Mouse (Mus musculus): ENCODE results near the gene Abat.

- TF ChIP-seq CTCF (IDR thresholded peaks at IDR 0.05; ENCODE audit: low read depth, low read length) (no peak), POLR2A (IDR thresholded peaks at IDR 0.05; ENCODE audit: extremely low read depth, insufficient read depth, low read length) (no peak)
These were observed 118.2 kb downstream of the Abat start for GRCm38 (mm10) chr16:8631428-8631827.

All from liver, adult 2 months (tissue).